Mouse (Mus musculus) liver, embryonic 14.5 days (tissue): ENCODE results near the gene Serpinf2. TPM values are rescaled to one million over a fixed set of nuclear protein-coding genes. Genes with fewer than 3 reads are reported as not detected.
A peak's percentile ranks its signal among the peaks of the same experiment; 100 is the strongest.

ENCODE experiments used
- ATAC-seq: fragments of 200-750 bp; cut with Nextera tagmentation; 2 replicates; pipeline ENCODE4 v1.8.0; 2017; ENCODE audit warnings: moderate number of reproducible peaks, mild to moderate bottlenecking, moderate library complexity; ENCODE audit not compliant: insufficient read depth
- DNase-seq, 3 experiments: peaks; one replicate each; pipeline ENCODE4 v3.0.0-alpha.2; 2012 to 2013; ENCODE audit warnings: low read depth in 3 of 3, low spot score in 3 of 3
- H3K27ac ChIP-seq: fragments of 300-500 bp; sonication (generic); 2 replicates; pipeline ENCODE4 v1.5.1; 2014; ENCODE audit warnings: moderate library complexity, mild to moderate bottlenecking, control low read depth, inconsistent platforms
- H3K27me3 ChIP-seq: fragments of 300-500 bp; sonication (generic); 2 replicates; pipeline ENCODE4 v1.6.1; 2014; ENCODE audit warnings: mild to moderate bottlenecking, low read length, moderate library complexity; ENCODE audit not compliant: control insufficient read depth, insufficient read depth
- H3K36me3 ChIP-seq: fragments of 300-500 bp; sonication (generic); replicated peaks from 2 replicates; pipeline ENCODE4 v1.6.1; 2014; ENCODE audit warnings: low read depth; ENCODE audit not compliant: control insufficient read depth, insufficient read depth
- H3K4me1 ChIP-seq, 2 experiments: fragments of 200-500 bp in 1 of 2; fragments of 300-500 bp in 1 of 2; sonication (generic) in 1 of 2; replicated peaks; 2 replicates each; pipeline ENCODE4 v1.6.1; 2012 to 2014; ENCODE audit warnings: antibody characterized with exemption in 1 of 2, inconsistent platforms in 1 of 2, low read length in 1 of 2; ENCODE audit not compliant: control insufficient read depth in 2 of 2, insufficient read depth in 2 of 2
- H3K4me2 ChIP-seq: fragments of 300-500 bp; sonication (generic); 2 replicates; pipeline ENCODE4 v1.6.1; 2014; ENCODE audit warnings: low read depth, mild to moderate bottlenecking, control low read depth, moderate library complexity
- H3K4me3 ChIP-seq, 2 experiments: fragments of 200-500 bp in 1 of 2; fragments of 300-500 bp in 1 of 2; sonication (generic) in 1 of 2; 2 replicates each; pipeline ENCODE4 v1.5.1; 2012 to 2014; ENCODE audit warnings: low read depth in 2 of 2, low read length in 2 of 2, mild to moderate bottlenecking in 2 of 2, control low read depth in 1 of 2, inconsistent platforms in 1 of 2, moderate library complexity in 1 of 2; ENCODE audit not compliant: insufficient read depth in 1 of 2
- H3K9ac ChIP-seq: fragments of 300-500 bp; sonication (generic); replicated peaks from 2 replicates; pipeline ENCODE4 v1.6.1; 2014; ENCODE audit warnings: mild to moderate bottlenecking, control low read depth, moderate library complexity
- H3K9me3 ChIP-seq: fragments of 300-500 bp; sonication (generic); 2 replicates; pipeline ENCODE4 v1.6.1; 2016; ENCODE audit warnings: low read length, mixed read lengths; ENCODE audit not compliant: control insufficient read depth
- CTCF ChIP-seq: IDR thresholded peaks from 2 replicates; pipeline ENCODE4 v1.5.1; 2016; ENCODE audit warnings: antibody characterized with exemption, low read depth, control low read depth
- EP300 ChIP-seq: IDR thresholded peaks from 2 replicates; pipeline ENCODE4 v1.6.1; 2016; ENCODE audit warnings: antibody characterized with exemption, low read depth
- WGBS: fragments of 180-500 bp; shearing (Covaris S2); extraction: QIAGEN DNeasy Blood & Tissue Kit; methylation state at CpG from one replicate; pipeline ENCODE4 v1.1.7; 2014; ENCODE audit not compliant: insufficient replicate concordance; 5-methylcytosine and 5-hydroxymethylcytosine counted together
- polyA plus RNA-seq, 2 experiments: library from polyadenylated mRNA; depleted of rRNA in 1 of 2; stranded (reverse) in 1 of 2; unstranded in 1 of 2; fragments of >200 nt; fragmentation: Nextera tagmentation in 1 of 2; extraction: Ambion mirVana in 1 of 2; gene quantifications; 2 replicates each; pipeline versions ENCODE4 v1.2.1 to v1.2.3; 2012 to 2014

The Serpinf2 gene
- polyA plus RNA-seq, 2 experiments: 304 to 474 TPM

DNA sequence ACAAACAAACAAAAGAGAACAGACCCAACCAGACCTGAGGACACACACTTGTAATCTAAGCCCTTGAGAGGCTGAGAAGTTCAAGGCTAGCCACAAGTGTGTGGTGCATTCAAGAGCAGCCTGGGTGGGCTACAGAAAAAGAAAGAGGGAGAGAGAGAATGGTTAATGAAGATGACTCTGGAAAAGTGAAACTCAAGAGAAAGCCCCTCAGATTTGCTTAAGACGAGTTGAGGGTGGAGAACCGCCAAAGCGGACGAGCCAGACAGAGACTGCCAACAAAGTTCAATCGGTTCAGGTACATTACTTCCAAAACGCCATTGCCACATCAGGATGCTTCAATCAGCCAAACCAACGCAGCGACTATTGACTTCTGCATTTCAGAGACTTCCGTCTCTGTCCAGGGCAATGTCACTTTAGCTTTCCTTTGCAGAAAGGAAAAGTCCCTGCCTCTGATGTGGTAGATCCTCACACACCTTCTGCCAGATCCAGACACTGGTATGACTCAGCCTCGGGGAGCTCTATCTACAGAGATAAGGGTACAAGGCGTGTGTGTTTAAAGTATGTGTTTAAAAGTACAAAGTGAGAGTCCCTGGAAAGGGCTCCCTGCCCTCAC, 33.2 kb upstream of the Serpinf2 start:
- no peak for TF ChIP-seq EP300
- no peak for TF ChIP-seq CTCF
- H3K4me1 ChIP-seq: peaks cover 23 to 28% of the 10 kb centered on the region in 2 experiments
- H3K4me3 ChIP-seq: no peak overlapping the region; a peak in 1 of 4 replicates
- no peak overlapping the region for H3K27ac ChIP-seq
- ATAC-seq (0 out of 2 replicates have a peak, but pooled peaks have one; percentile 40), DNase-seq (no peak)
- H3K27me3 ChIP-seq: no peaks in the 10 kb centered on the region
- 36% methylated on average over 11 of the region's 11 CpGs for whole genome bisulfite sequencing
- 0 out of 2 replicates have a peak overlapping the region, but pooled peaks have one; percentile 10 for H3K9ac ChIP-seq
- no peaks in the 10 kb centered on the region for H3K36me3 ChIP-seq
- no peaks in the 10 kb centered on the region for H3K9me3 ChIP-seq
- peak overlapping the region; percentile 0; the same call in 1 of the 2 replicates for H3K4me2 ChIP-seq

- Histone ChIP-seq H3K36me3 (peaks cover 7% of the 10 kb centered on the region), H3K4me3 (no peak overlapping the region), H3K27ac (no peak overlapping the region), H3K27me3 (no peaks in the 10 kb centered on the region), H3K9ac (no peak overlapping the region), H3K9me3 (no peaks in the 10 kb centered on the region), H3K4me2 (no peak overlapping the region), H3K4me1 (peaks cover 30 to 34% of the 10 kb centered on the region in 2 experiments)
- DNase-seq (no peak), ATAC-seq (no peak)
- 66% methylated on average over 3 of the region's 3 CpGs for WGBS
- TF ChIP-seq EP300: no peak
- TF ChIP-seq CTCF: no peak
Measured at GRCm38 (mm10) chr11:75470675-75471074, 31.3 kb upstream of the Serpinf2 start.

GRCm38 (mm10) chr11:75469261-75469660, 29.9 kb upstream of the Serpinf2 start:
- ATAC-seq (no peak), DNase-seq (no peak)
- Histone ChIP-seq H3K27ac (no peak overlapping the region), H3K9me3 (no peaks in the 10 kb centered on the region), H3K4me3 (no peak overlapping the region), H3K4me2 (no peak overlapping the region), H3K4me1 (peaks cover 30 to 34% of the 10 kb centered on the region in 2 experiments), H3K9ac (no peak overlapping the region), H3K27me3 (no peaks in the 10 kb centered on the region), H3K36me3 (peaks cover 22% of the 10 kb centered on the region)
- 82% methylated on average over 4 of the region's 4 CpGs for WGBS
- TF ChIP-seq EP300 (no peak), CTCF (no peak)

DNA sequence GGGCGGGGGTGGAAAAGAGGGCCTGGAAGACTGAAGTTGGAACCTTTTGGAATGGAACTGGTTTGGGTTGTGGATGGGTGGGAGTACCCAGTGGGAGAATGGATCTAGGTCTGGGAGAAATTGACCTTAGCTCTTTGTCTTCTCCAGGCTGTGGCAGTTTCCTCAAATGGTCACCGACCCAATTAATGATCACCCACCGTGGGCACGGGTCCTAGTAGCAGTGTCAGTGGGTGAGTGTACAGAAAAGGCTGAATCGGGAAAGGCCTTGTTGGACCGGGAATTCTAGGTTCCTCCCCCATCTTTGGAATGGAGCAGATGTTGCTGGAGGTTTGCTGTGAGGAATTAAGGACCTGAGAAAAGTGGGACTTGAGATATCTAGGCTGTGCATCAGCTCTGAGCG, 29.0 kb upstream of the Serpinf2 start:
- H3K4me3 ChIP-seq: peak overlapping the region; percentile 50 to 56
- WGBS: 50% methylated on average over 7 of the region's 7 CpGs
- peak overlapping the region; percentile 83 for H3K4me2 ChIP-seq
- H3K36me3 ChIP-seq: peaks cover 26% of the 10 kb centered on the region
- TF ChIP-seq CTCF (no peak), EP300 (no peak)
- peaks cover 33 to 40% of the 10 kb centered on the region in 2 experiments for H3K4me1 ChIP-seq
- H3K9me3 ChIP-seq: no peaks in the 10 kb centered on the region
- H3K9ac ChIP-seq: peak overlapping the region; percentile 62
- no peak overlapping the region for H3K27ac ChIP-seq
- ATAC-seq: no peak
- DNase-seq: no peak
- H3K27me3 ChIP-seq: no peaks in the 10 kb centered on the region

DNA sequence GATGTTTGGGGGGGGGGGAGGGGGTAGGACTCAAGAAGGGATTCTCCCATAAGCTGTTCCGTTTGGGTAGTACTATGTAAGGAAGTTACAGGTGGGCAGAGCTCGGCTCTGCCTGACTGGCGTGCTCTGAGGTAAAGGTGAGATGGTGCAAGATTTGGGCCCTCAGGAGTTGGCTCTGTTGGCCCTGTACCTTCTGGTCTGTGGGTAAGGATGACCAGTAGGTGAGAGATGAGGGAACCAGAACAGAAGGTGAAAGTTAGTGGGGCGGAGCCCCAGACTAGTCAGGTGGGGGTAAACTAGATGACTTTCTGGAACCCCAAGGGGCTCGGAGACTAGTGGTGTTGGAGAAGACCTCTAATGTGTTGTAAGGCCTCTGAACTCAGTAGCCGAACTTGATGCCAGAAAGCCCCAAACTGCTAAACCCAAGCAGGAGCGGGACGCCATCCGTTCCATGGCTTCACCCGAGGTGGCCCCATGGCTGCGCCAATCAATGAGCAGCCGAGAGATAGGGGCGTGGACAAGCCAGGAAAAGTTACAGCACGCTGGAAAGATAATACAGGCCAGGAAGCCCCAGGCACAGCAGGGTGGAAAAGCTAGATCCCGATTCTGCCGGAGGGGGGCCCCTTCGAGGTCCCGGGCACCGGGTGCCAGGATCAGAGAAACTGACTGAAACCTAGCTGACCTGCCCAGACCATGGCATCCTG, 28.3 kb upstream of the Serpinf2 start:
- ATAC-seq (peak; percentile 72), DNase-seq (peak in 1 of 3 experiments; percentile 72)
- Histone ChIP-seq H3K36me3 (peaks cover 27% of the 10 kb centered on the region), H3K9ac (peak overlapping the region; percentile 62), H3K27me3 (no peaks in the 10 kb centered on the region), H3K4me3 (peak overlapping the region; percentile 50 to 56), H3K4me1 (peaks cover 33 to 38% of the 10 kb centered on the region in 2 experiments), H3K27ac (peak overlapping the region; percentile 46), H3K9me3 (no peaks in the 10 kb centered on the region), H3K4me2 (peak overlapping the region; percentile 83)
- TF ChIP-seq CTCF: no peak; the same call in 1 of the 2 replicates
- TF ChIP-seq EP300: no peak
- WGBS: 16% methylated on average over 19 of the region's 19 CpGs
